Comparison of ENCODE assay signal across 10 mouse cellular contexts in genomic region chr8:120291650-120292049, GRCm38 (mm10).
DNase-seq lines count a peak whose midpoint lies in the region; ATAC-seq and TF ChIP-seq lines count a peak whose summit lies in the region.
"Had no signal": no experiment of that assay in that cellular context is flagged by ENCODE, and none has a peak within 500 bp of the region (broad histone marks: within the 10 kb centered on the region; RNA-seq: fewer than 3 reads in every experiment).

No protein-coding gene starts in this region.

- H3K9ac ChIP-seq in forebrain, embryonic 16.5 days (replicated peaks; ENCODE audit: low read depth, low read length) = no peak overlapping the region
- H3K9ac ChIP-seq in lung, embryonic 14.5 days = no peak overlapping the region
- peak overlapping the region; percentile 82 for H3K9ac ChIP-seq in liver, embryonic 12.5 days
- no peak overlapping the region for H3K9ac ChIP-seq in neural tube, embryonic 13.5 days
- H3K9ac ChIP-seq: limb, embryonic 15.5 days had no signal

- H3K27ac ChIP-seq in forebrain, embryonic 10.5 days = peak overlapping the region; percentile 87
- H3K27ac ChIP-seq in forebrain, embryonic 16.5 days (ENCODE audit: low read length) = no peak overlapping the region; the same call in 1 of the 2 replicates
- H3K27ac ChIP-seq in lung, embryonic 14.5 days (ENCODE audit: low read depth) = no peak overlapping the region
- H3K27ac ChIP-seq in liver, embryonic 12.5 days = peak overlapping the region; percentile 100
- H3K27ac ChIP-seq in neural tube, embryonic 13.5 days (replicated peaks) = peak overlapping the region; percentile 89
- H3K27ac ChIP-seq: limb, embryonic 15.5 days had no signal

- H3K27me3 ChIP-seq in forebrain, embryonic 10.5 days (ENCODE audit: poor library complexity, severe bottlenecking) = peaks cover 84% of the 10 kb centered on the region
- H3K27me3 ChIP-seq in forebrain, embryonic 16.5 days (replicated peaks; ENCODE audit: control insufficient read depth, insufficient read depth, low read length) = no peaks in the 10 kb centered on the region
- no peaks in the 10 kb centered on the region for H3K27me3 ChIP-seq in lung, embryonic 14.5 days (ENCODE audit: insufficient read depth, low read length)
- no peaks in the 10 kb centered on the region for H3K27me3 ChIP-seq in liver, embryonic 12.5 days (replicated peaks)
- no peaks in the 10 kb centered on the region for H3K27me3 ChIP-seq in neural tube, embryonic 13.5 days
- H3K27me3 ChIP-seq: limb, embryonic 15.5 days had no signal

- no peak for DNase-seq in forebrain, embryonic 10.5 days (ENCODE audit: extremely low spot score, low spot score)
- no peak for DNase-seq in lung, embryonic 14.5 days
- no peak for DNase-seq in lung, adult 18-20 months
- DNase-seq in adrenal gland, adult 18-20 months (ENCODE audit: low spot score in 2 of 2) = no peak
- no peak for DNase-seq in urinary bladder, postnatal 10 days (ENCODE audit: low spot score)
- DNase-seq: cerebellum, adult 11 months had no signal

- no peaks in the 10 kb centered on the region for H3K36me3 ChIP-seq in forebrain, embryonic 10.5 days (replicated peaks)
- H3K36me3 ChIP-seq in forebrain, embryonic 16.5 days (ENCODE audit: control insufficient read depth, insufficient read depth) = no peaks in the 10 kb centered on the region
- no peaks in the 10 kb centered on the region for H3K36me3 ChIP-seq in lung, embryonic 14.5 days (ENCODE audit: insufficient read depth)
- peaks cover 7% of the 10 kb centered on the region; the same call in 1 of the 2 replicates for H3K36me3 ChIP-seq in liver, embryonic 12.5 days
- H3K36me3 ChIP-seq in neural tube, embryonic 13.5 days = no peaks in the 10 kb centered on the region
- H3K36me3 ChIP-seq: limb, embryonic 15.5 days had no signal

- H3K4me3 ChIP-seq in forebrain, embryonic 10.5 days = no peak overlapping the region
- no peak overlapping the region for H3K4me3 ChIP-seq in forebrain, embryonic 16.5 days (replicated peaks; ENCODE audit: low read length)
- no peak overlapping the region for H3K4me3 ChIP-seq in lung, embryonic 14.5 days (ENCODE audit: low read depth, low read length)
- H3K4me3 ChIP-seq in liver, embryonic 12.5 days = peak overlapping the region; percentile 62
- no peak overlapping the region for H3K4me3 ChIP-seq in neural tube, embryonic 13.5 days
- H3K4me3 ChIP-seq: limb, embryonic 15.5 days had no signal

- no peak overlapping the region for H3K4me2 ChIP-seq in forebrain, embryonic 16.5 days (ENCODE audit: low read length)
- peak overlapping the region; percentile 10; the same call in 1 of the 2 replicates for H3K4me2 ChIP-seq in lung, embryonic 14.5 days
- peak overlapping the region; percentile 86 for H3K4me2 ChIP-seq in liver, embryonic 12.5 days
- no peak overlapping the region for H3K4me2 ChIP-seq in neural tube, embryonic 13.5 days
- H3K4me2 ChIP-seq: limb, embryonic 15.5 days had no signal

- peaks cover 92% of the 10 kb centered on the region for H3K4me1 ChIP-seq in forebrain, embryonic 10.5 days
- peaks cover 75% of the 10 kb centered on the region for H3K4me1 ChIP-seq in forebrain, embryonic 16.5 days (replicated peaks; ENCODE audit: control insufficient read depth, insufficient read depth, low read length)
- peaks cover 55% of the 10 kb centered on the region for H3K4me1 ChIP-seq in lung, embryonic 14.5 days (ENCODE audit: insufficient read depth)
- H3K4me1 ChIP-seq in liver, embryonic 12.5 days = peaks cover 91% of the 10 kb centered on the region
- H3K4me1 ChIP-seq in neural tube, embryonic 13.5 days (replicated peaks) = peaks cover 92% of the 10 kb centered on the region

- no peak for ATAC-seq in forebrain, embryonic 16.5 days
- no peak for ATAC-seq in lung, embryonic 14.5 days (ENCODE audit: insufficient read depth)
- ATAC-seq in liver, embryonic 12.5 days = no peak
- ATAC-seq in neural tube, embryonic 13.5 days (ENCODE audit: low read depth) = no peak

- H3K9me3 ChIP-seq in forebrain, embryonic 10.5 days = no peaks in the 10 kb centered on the region
- no peaks in the 10 kb centered on the region for H3K9me3 ChIP-seq in forebrain, embryonic 16.5 days (ENCODE audit: control insufficient read depth, low read length)
- no peaks in the 10 kb centered on the region for H3K9me3 ChIP-seq in lung, embryonic 14.5 days (ENCODE audit: low read depth, low read length)
- no peaks in the 10 kb centered on the region for H3K9me3 ChIP-seq in liver, embryonic 12.5 days (replicated peaks)
- H3K9me3 ChIP-seq in neural tube, embryonic 13.5 days = no peaks in the 10 kb centered on the region
- H3K9me3 ChIP-seq: limb, embryonic 15.5 days had no signal

- 90% methylated on average over 9 of the region's 9 CpGs for WGBS in forebrain, embryonic 10.5 days
- WGBS in forebrain, embryonic 16.5 days = 56% methylated on average over 9 of the region's 9 CpGs
- 78% methylated on average over 9 of the region's 9 CpGs for WGBS in lung, embryonic 14.5 days
- 91% methylated on average over 9 of the region's 9 CpGs for WGBS in liver, embryonic 12.5 days (ENCODE audit: insufficient replicate concordance)
- 71% methylated on average over 9 of the region's 9 CpGs for WGBS in neural tube, embryonic 13.5 days

- no peak for TF ChIP-seq CTCF in lung, embryonic 14.5 days (IDR thresholded peaks at IDR 0.05; ENCODE audit: low read depth)

Comparison
In these comparisons a context has a peak if more than half of its experiments do, and no peak if none do; other contexts are left out.
1. H3K27ac ChIP-seq: peak in forebrain, embryonic 10.5 days (single experiment), liver, embryonic 12.5 days (single experiment) and neural tube, embryonic 13.5 days (single experiment); none in forebrain, embryonic 16.5 days (single experiment) and lung, embryonic 14.5 days (single experiment).
2. H3K4me2 ChIP-seq: peak in lung, embryonic 14.5 days (single experiment) and liver, embryonic 12.5 days (single experiment); none in forebrain, embryonic 16.5 days (single experiment) and neural tube, embryonic 13.5 days (single experiment).